10 mouse cellular contexts compared by ENCODE assay signal in the genomic region with DNA sequence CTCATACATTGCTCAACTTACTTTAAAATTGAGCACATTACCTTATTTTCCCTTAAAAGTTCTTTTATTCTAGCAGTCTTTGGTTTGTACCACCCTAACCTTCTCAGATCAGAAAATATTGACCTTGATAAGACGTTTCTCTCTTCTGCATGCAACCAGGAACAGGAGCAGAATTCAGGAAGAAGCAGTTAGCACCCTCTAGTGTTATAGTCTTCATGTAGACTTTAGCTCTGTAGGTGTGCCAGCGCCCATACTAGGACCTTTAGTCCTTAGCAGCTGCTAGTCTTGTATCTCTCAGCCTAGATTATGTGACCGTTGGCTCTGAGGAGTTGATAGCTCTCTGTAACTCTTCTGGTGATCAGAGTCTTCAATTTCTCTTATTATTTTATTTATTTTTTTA.
DNase-seq lines count a peak whose midpoint lies in the region; ATAC-seq and TF ChIP-seq lines count a peak whose summit lies in the region.
"Had no signal": no experiment of that assay in that cellular context is flagged by ENCODE, and none has a peak within 500 bp of the region (broad histone marks: within the 10 kb centered on the region; RNA-seq: fewer than 3 reads in every experiment).

No protein-coding gene starts in this region.

- no peaks in the 10 kb centered on the region for H3K27me3 ChIP-seq in forebrain, postnatal 0 days (ENCODE audit: insufficient read depth, low read length)
- no peaks in the 10 kb centered on the region for H3K27me3 ChIP-seq in forebrain, embryonic 10.5 days (ENCODE audit: poor library complexity, severe bottlenecking)
- no peaks in the 10 kb centered on the region for H3K27me3 ChIP-seq in limb, embryonic 14.5 days (ENCODE audit: control insufficient read depth, insufficient read depth, low read length)
- H3K27me3 ChIP-seq in limb, embryonic 10.5 days (ENCODE audit: low read depth, poor library complexity, severe bottlenecking): no peaks in the 10 kb centered on the region
- H3K27me3 ChIP-seq: embryonic facial prominence, embryonic 15.5 days; heart, embryonic 13.5 days had no signal

- no peak overlapping the region for H3K4me3 ChIP-seq in forebrain, postnatal 0 days (ENCODE audit: low read depth, low read length)
- H3K4me3 ChIP-seq in forebrain, embryonic 10.5 days: no peak overlapping the region
- no peak overlapping the region for H3K4me3 ChIP-seq in limb, embryonic 14.5 days (replicated peaks; ENCODE audit: low read length)
- H3K4me3 ChIP-seq in limb, embryonic 10.5 days: no peak overlapping the region
- H3K4me3 ChIP-seq: embryonic facial prominence, embryonic 15.5 days; heart, embryonic 13.5 days had no signal

- H3K9me3 ChIP-seq in forebrain, postnatal 0 days (ENCODE audit: low read length): no peaks in the 10 kb centered on the region
- H3K9me3 ChIP-seq in forebrain, embryonic 10.5 days: no peaks in the 10 kb centered on the region
- no peaks in the 10 kb centered on the region for H3K9me3 ChIP-seq in limb, embryonic 14.5 days (ENCODE audit: control insufficient read depth, low read length)
- no peaks in the 10 kb centered on the region for H3K9me3 ChIP-seq in limb, embryonic 10.5 days (replicated peaks)
- H3K9me3 ChIP-seq: embryonic facial prominence, embryonic 15.5 days; heart, embryonic 13.5 days had no signal

- H3K9ac ChIP-seq in forebrain, postnatal 0 days: no peak overlapping the region
- no peak overlapping the region for H3K9ac ChIP-seq in limb, embryonic 14.5 days (ENCODE audit: low read depth, low read length, severe bottlenecking)
- H3K9ac ChIP-seq: embryonic facial prominence, embryonic 15.5 days; heart, embryonic 13.5 days had no signal

- no peak for ATAC-seq in forebrain, postnatal 0 days
- no peak for ATAC-seq in limb, embryonic 14.5 days (ENCODE audit: low FRiP score, low read depth)

- no peak for TF ChIP-seq POLR2A in limb, embryonic 14.5 days (IDR thresholded peaks at IDR 0.05; ENCODE audit: borderline replicate concordance, extremely low read depth, insufficient read depth, insufficient read length)

- H3K27ac ChIP-seq in forebrain, postnatal 0 days (ENCODE audit: low read depth, low read length): no peak overlapping the region
- H3K27ac ChIP-seq in forebrain, embryonic 10.5 days: no peak overlapping the region
- H3K27ac ChIP-seq in limb, embryonic 14.5 days (replicated peaks; ENCODE audit: low read depth, low read length): no peak overlapping the region
- no peak overlapping the region for H3K27ac ChIP-seq in limb, embryonic 10.5 days
- H3K27ac ChIP-seq: embryonic facial prominence, embryonic 15.5 days; heart, embryonic 13.5 days had no signal

- H3K36me3 ChIP-seq in forebrain, postnatal 0 days (ENCODE audit: insufficient read depth): no peaks in the 10 kb centered on the region
- peaks cover 6% of the 10 kb centered on the region; the same call in 1 of the 2 replicates for H3K36me3 ChIP-seq in forebrain, embryonic 10.5 days (replicated peaks)
- no peaks in the 10 kb centered on the region for H3K36me3 ChIP-seq in limb, embryonic 14.5 days (ENCODE audit: control insufficient read depth, insufficient read depth, low read length)
- no peaks in the 10 kb centered on the region for H3K36me3 ChIP-seq in limb, embryonic 10.5 days
- H3K36me3 ChIP-seq: embryonic facial prominence, embryonic 15.5 days; heart, embryonic 13.5 days had no signal

- no peak for DNase-seq in forebrain, postnatal 0 days
- DNase-seq in forebrain, embryonic 10.5 days (ENCODE audit: extremely low spot score, low spot score): no peak
- peak; percentile 37 for DNase-seq in limb, embryonic 14.5 days (ENCODE audit: low spot score)
- no peak for DNase-seq in limb, embryonic 10.5 days (ENCODE audit: low spot score)
- peak; percentile 31 for DNase-seq in adipocyte (ENCODE audit: low spot score)
- DNase-seq in naive thymus-derived CD4-positive, alpha-beta T cell, adult 2 months (ENCODE audit: low read depth): peak; percentile 46
- no peak for DNase-seq in right cerebral cortex, postnatal 36 days (ENCODE audit: low spot score in 2 of 2)
- no peak for DNase-seq in left cerebral cortex, adult 18-20 months (ENCODE audit: low spot score in 2 of 2)

- TF ChIP-seq CTCF in forebrain, postnatal 0 days (IDR thresholded peaks at IDR 0.05; ENCODE audit: low read depth): peak; percentile 47

- no peaks in the 10 kb centered on the region for H3K4me1 ChIP-seq in forebrain, postnatal 0 days (ENCODE audit: insufficient read depth)
- no peaks in the 10 kb centered on the region for H3K4me1 ChIP-seq in forebrain, embryonic 10.5 days
- no peaks in the 10 kb centered on the region; the same call in 1 of the 2 replicates for H3K4me1 ChIP-seq in limb, embryonic 14.5 days (ENCODE audit: control insufficient read depth, insufficient read depth, low read length)
- no peaks in the 10 kb centered on the region for H3K4me1 ChIP-seq in limb, embryonic 10.5 days
- H3K4me1 ChIP-seq: embryonic facial prominence, embryonic 15.5 days; heart, embryonic 13.5 days had no signal

- no peak overlapping the region for H3K4me2 ChIP-seq in forebrain, postnatal 0 days (ENCODE audit: low read depth)
- no peak overlapping the region for H3K4me2 ChIP-seq in limb, embryonic 14.5 days (replicated peaks; ENCODE audit: low read depth, low read length, severe bottlenecking)
- H3K4me2 ChIP-seq: embryonic facial prominence, embryonic 15.5 days; heart, embryonic 13.5 days had no signal

- 62% methylated on average over 3 of the region's 3 CpGs for WGBS in forebrain, postnatal 0 days
- WGBS in forebrain, embryonic 10.5 days: 71% methylated on average over 3 of the region's 3 CpGs
- WGBS in limb, embryonic 14.5 days: 63% methylated on average over 3 of the region's 3 CpGs
- WGBS in limb, embryonic 10.5 days: 68% methylated on average over 3 of the region's 3 CpGs

Comparison
In these comparisons a context has a peak if more than half of its experiments do, and no peak if none do; other contexts are left out.
1. DNase-seq: peak in limb, embryonic 14.5 days (single experiment), adipocyte (single experiment) and naive thymus-derived CD4-positive, alpha-beta T cell, adult 2 months (single experiment); none in forebrain, postnatal 0 days (single experiment), forebrain, embryonic 10.5 days (single experiment), limb, embryonic 10.5 days (single experiment), right cerebral cortex, postnatal 36 days (0 of 2) and left cerebral cortex, adult 18-20 months (0 of 2).